Mouse (Mus musculus) lung, postnatal 0 days (tissue): ENCODE data around the gene Nit2.

Experiments used
- CTCF ChIP-seq: IDR thresholded peaks from 2 replicates; pipeline ENCODE4 v1.5.1; 2016; ENCODE audit warnings: antibody characterized with exemption, mild to moderate bottlenecking
- EP300 ChIP-seq: IDR thresholded peaks from 2 replicates; pipeline ENCODE4 v1.6.1; 2016; ENCODE audit warnings: antibody characterized with exemption, mild to moderate bottlenecking, control low read depth

DNA sequence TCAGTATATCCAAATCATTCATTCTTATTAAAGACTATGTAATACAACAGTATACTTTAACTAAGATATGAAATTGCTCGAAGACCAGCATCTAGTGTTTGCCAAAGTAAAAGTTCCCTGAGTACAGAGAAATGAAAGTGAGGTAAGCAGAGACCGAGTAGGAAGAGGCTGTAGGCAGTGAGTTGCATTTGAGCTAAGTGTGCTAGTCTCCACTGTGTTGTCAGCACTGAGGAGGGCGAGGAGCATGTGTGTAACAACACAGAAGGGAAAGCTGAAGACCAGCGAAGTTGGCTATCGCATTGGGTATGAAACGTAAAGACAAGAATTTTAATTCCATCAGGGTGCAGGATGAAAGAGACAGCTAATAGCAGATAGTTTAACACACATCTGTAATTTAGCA lies 33.5 kb downstream of the Nit2 start:
- TF ChIP-seq EP300 (no peak), CTCF (no peak)
